Mouse (Mus musculus) neural tube, embryonic 15.5 days (tissue): ENCODE results near the gene Gm14459. TPM values are rescaled to one million over a fixed set of nuclear protein-coding genes. Genes with fewer than 3 reads are reported as not detected.
"Not testable (repeated sequence)": the region's sequence is repeated elsewhere in the genome, so short reads cannot be mapped to it uniquely, and the experiment has no call there.

Experiments
- ATAC-seq: fragments of 200-750 bp; cut with Nextera tagmentation; 2 replicates; pipeline ENCODE4 v1.8.0; 2017; ENCODE audit warnings: mild to moderate bottlenecking, moderate TSS enrichment, moderate library complexity; ENCODE audit not compliant: low FRiP score
- H3K27ac ChIP-seq: fragments of 300-500 bp; sonication (generic); replicated peaks from 2 replicates; pipeline ENCODE4 v1.5.1; 2015; ENCODE audit warnings: mild to moderate bottlenecking, inconsistent platforms
- H3K27me3 ChIP-seq: fragments of 300-500 bp; sonication (generic); replicated peaks from 2 replicates; pipeline ENCODE4 v1.6.1; 2015; ENCODE audit warnings: inconsistent platforms
- H3K36me3 ChIP-seq: fragments of 300-500 bp; sonication (generic); 2 replicates; pipeline ENCODE4 v1.6.1; 2015; ENCODE audit warnings: inconsistent platforms
- H3K4me1 ChIP-seq: fragments of 300-500 bp; sonication (generic); 2 replicates; pipeline ENCODE4 v1.6.1; 2015; ENCODE audit warnings: inconsistent platforms
- H3K4me2 ChIP-seq: fragments of 300-500 bp; sonication (generic); 2 replicates; pipeline ENCODE4 v1.6.1; 2015; ENCODE audit warnings: inconsistent platforms, mild to moderate bottlenecking, moderate library complexity
- H3K4me3 ChIP-seq: fragments of 300-500 bp; sonication (generic); replicated peaks from 2 replicates; pipeline ENCODE4 v1.5.1; 2015; ENCODE audit warnings: mild to moderate bottlenecking, inconsistent platforms
- H3K9ac ChIP-seq: fragments of 300-500 bp; sonication (generic); replicated peaks from 2 replicates; pipeline ENCODE4 v1.6.1; 2015; ENCODE audit warnings: mild to moderate bottlenecking, inconsistent platforms
- H3K9me3 ChIP-seq: fragments of 300-500 bp; sonication (generic); replicated peaks from 2 replicates; pipeline ENCODE4 v1.6.1; 2016; ENCODE audit warnings: inconsistent platforms
- WGBS: fragments of 180-500 bp; shearing (Covaris S2); methylation state at CpG from one replicate; pipeline ENCODE4 v1.1.7; 2015; ENCODE audit warnings: mixed read lengths; 5-methylcytosine and 5-hydroxymethylcytosine counted together
- polyA plus RNA-seq: library from polyadenylated mRNA; unstranded; fragments of >200 nt; fragmentation: Nextera tagmentation; extraction: Ambion mirVana; gene quantifications from 2 replicates; pipeline ENCODE4 v1.2.1, GENCODE M21; 2015

Gm14459 gene
- polyA plus RNA-seq, result not detected in 2 replicates

DNA sequence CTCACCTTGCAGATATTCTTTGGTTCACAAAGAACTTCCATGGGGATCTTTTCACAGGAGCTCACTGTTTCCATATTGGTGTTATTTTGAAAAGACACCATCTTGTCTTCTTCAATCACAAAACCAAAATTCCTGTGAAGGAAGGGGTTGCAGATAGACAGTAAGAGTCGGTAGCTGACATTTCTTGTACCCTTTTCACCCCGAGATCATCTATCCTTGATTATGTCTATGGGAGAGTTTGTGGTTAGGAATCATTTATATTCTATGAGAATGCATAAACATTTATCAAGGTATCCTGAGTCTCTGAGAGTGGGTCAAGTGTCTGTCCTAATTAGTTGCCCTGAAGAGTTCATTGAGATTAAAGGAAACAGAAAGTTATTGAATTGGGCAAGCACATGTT lies at the start of gene Gm14459:
Gene Gm14459 (minus strand): TSS at position 101 of the 400 bp plus-strand sequence.
- no peaks in the 10 kb centered on the region for H3K27me3 ChIP-seq
- no peak within 1 kb of the TSS for H3K4me3 ChIP-seq
- H3K9ac ChIP-seq, result no peak within 1 kb of the TSS
- no peaks in the 10 kb centered on the region for H3K4me1 ChIP-seq
- H3K27ac ChIP-seq, result no peak within 1 kb of the TSS
- ATAC-seq, result no peak
- H3K4me2 ChIP-seq, result no peak within 1 kb of the TSS
- WGBS, result 84% methylated on average over 2 of the region's 2 CpGs
- H3K36me3 ChIP-seq, result no peaks in the 10 kb centered on the region
- H3K9me3 ChIP-seq, result no peaks in the 10 kb centered on the region

DNA sequence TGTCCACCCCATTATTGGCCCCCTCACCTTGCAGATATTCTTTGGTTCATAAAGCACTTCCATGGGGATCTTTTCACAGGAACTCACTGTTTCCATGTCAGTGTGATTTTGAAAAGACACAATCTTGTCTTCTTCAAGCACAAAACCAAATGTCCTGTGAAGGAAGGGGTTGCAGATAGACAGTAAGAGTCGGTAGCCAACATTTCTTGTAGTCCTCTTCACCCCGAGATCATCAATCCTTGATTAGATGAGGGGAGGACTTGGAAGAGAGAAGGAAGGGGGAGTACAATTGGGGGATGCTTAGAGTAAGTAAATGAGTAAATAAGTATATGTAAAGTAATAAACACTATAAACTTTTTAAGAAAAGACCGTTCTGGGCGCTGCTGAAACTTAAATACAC lies 23.4 kb upstream of the Gm14459 start, which contains the start of gene Ssxb6:
Gene Ssxb6 (minus strand): TSS at position 101 of the 400 bp plus-strand sequence.
- not testable (repeated sequence) for H3K9ac ChIP-seq, H3K4me2 ChIP-seq, H3K27me3 ChIP-seq, H3K4me1 ChIP-seq, ATAC-seq, H3K9me3 ChIP-seq, H3K27ac ChIP-seq, H3K4me3 ChIP-seq, H3K36me3 ChIP-seq
- 73% methylated on average over 4 of the region's 4 CpGs for WGBS

Other genes starting within 250 kb of the Gm14459 start
- gene Ssxb10, start 197.5 kb downstream of the Gm14459 start, polyA plus RNA-seq, result not detected in 2 replicates
- gene Ssxb9, start 158.0 kb downstream of the Gm14459 start, polyA plus RNA-seq, result not detected in 2 replicates
- not detected in 2 replicates for gene Ssxb1, start 111.6 kb downstream of the Gm14459 start, polyA plus RNA-seq
- gene Ssxb2, start 63.2 kb downstream of the Gm14459 start, polyA plus RNA-seq, result not detected in 2 replicates
- gene Ssxb6, start 23.3 kb upstream of the Gm14459 start, polyA plus RNA-seq, result not detected in 2 replicates
- not detected in 2 replicates for gene Ssxb3, start 66.9 kb upstream of the Gm14459 start, polyA plus RNA-seq
- gene Ssxb8, start 165.9 kb upstream of the Gm14459 start, polyA plus RNA-seq, result not detected in 2 replicates
- not detected in 2 replicates for gene Ssx9, start 223.5 kb upstream of the Gm14459 start, polyA plus RNA-seq